Mouse (Mus musculus) midbrain, embryonic 15.5 days (tissue): ENCODE results near the gene Gm3854. TPM values are rescaled to one million over a fixed set of nuclear protein-coding genes. Genes with fewer than 3 reads are reported as not detected.
"Not testable (repeated sequence)": the region's sequence is repeated elsewhere in the genome, so short reads cannot be mapped to it uniquely, and the experiment has no call there.

ENCODE experiments used
- ATAC-seq: fragments of 200-750 bp; cut with Nextera tagmentation; replicated peaks from 2 replicates; pipeline ENCODE4 v1.8.0; 2017; ENCODE audit warnings: moderate TSS enrichment
- H3K27ac ChIP-seq: fragments of 300-500 bp; sonication (generic); 2 replicates; pipeline ENCODE4 v1.5.1; 2015; ENCODE audit warnings: mild to moderate bottlenecking, inconsistent platforms
- H3K27me3 ChIP-seq: fragments of 300-500 bp; sonication (generic); replicated peaks from 2 replicates; pipeline ENCODE4 v1.6.1; 2015; ENCODE audit warnings: inconsistent platforms
- H3K36me3 ChIP-seq: fragments of 300-500 bp; sonication (generic); replicated peaks from 2 replicates; pipeline ENCODE4 v1.6.1; 2015; ENCODE audit warnings: inconsistent platforms
- H3K4me1 ChIP-seq: fragments of 300-500 bp; sonication (generic); 2 replicates; pipeline ENCODE4 v1.6.1; 2015; ENCODE audit warnings: inconsistent platforms
- H3K4me2 ChIP-seq: fragments of 300-500 bp; sonication (generic); 2 replicates; pipeline ENCODE4 v1.6.1; 2015; ENCODE audit warnings: inconsistent platforms, mild to moderate bottlenecking, moderate library complexity
- H3K4me3 ChIP-seq: fragments of 300-500 bp; sonication (generic); 2 replicates; pipeline ENCODE4 v1.5.1; 2015; ENCODE audit warnings: mild to moderate bottlenecking, inconsistent platforms
- H3K9ac ChIP-seq: fragments of 300-500 bp; sonication (generic); 2 replicates; pipeline ENCODE4 v1.6.1; 2015; ENCODE audit warnings: mild to moderate bottlenecking, inconsistent platforms
- H3K9me3 ChIP-seq: fragments of 300-500 bp; sonication (generic); 2 replicates; pipeline ENCODE4 v1.6.1; 2016; ENCODE audit warnings: inconsistent platforms
- WGBS: fragments of 180-500 bp; shearing (Covaris S2); methylation state at CpG from one replicate; pipeline ENCODE4 v1.1.7; 2015; ENCODE audit warnings: mixed read lengths; 5-methylcytosine and 5-hydroxymethylcytosine counted together
- polyA plus RNA-seq: library from polyadenylated mRNA; unstranded; fragments of >200 nt; fragmentation: Nextera tagmentation; extraction: Ambion mirVana; gene quantifications from 2 replicates; pipeline ENCODE4 v1.2.1, GENCODE M21; 2015

The Gm3854 gene
- polyA plus RNA-seq = 8.9 and 11.1 TPM in 2 replicates

DNA sequence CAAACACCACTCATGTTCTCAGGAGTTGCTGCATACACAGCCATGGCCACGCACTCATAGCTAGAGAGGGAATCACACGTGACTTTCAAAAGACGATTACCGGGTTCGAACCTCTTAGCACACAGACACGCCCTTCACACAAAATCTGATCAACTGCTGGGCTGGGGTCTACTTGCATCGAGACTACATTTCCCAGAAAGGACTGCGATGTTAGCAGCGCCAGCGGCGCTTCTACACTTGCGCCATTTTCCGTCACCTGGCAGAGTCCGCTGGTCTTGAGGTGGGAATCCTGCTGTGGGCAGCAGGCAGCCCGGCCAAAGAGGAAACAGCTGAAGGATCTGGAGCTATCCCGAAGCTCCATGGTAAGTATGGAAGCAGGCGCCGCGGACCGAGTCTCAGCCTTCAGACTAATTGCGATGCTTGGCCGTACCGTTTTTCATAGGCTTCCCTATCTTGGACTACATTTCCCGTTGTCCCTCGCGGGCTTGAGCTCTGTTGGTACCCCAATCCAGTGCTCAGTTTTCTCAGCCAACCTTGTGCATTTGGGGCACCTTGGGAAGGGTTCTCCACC is at the start of gene Gm3854:
Gene Gm3854 (plus strand): TSS at position 259 of the 571 bp plus-strand sequence.
- under 1% methylated on average over 26 of the region's 26 CpGs for WGBS
- peak within 1 kb of the TSS; percentile 51 for H3K4me2 ChIP-seq
- peak within 1 kb of the TSS; percentile 88 for H3K27ac ChIP-seq
- H3K9ac ChIP-seq = peak within 1 kb of the TSS; percentile 80
- peaks cover 12% of the 10 kb centered on the region for H3K4me1 ChIP-seq
- ATAC-seq = peak; percentile 94
- no peaks in the 10 kb centered on the region for H3K36me3 ChIP-seq
- peak within 1 kb of the TSS; percentile 64 for H3K4me3 ChIP-seq
- H3K27me3 ChIP-seq = no peaks in the 10 kb centered on the region
- no peaks in the 10 kb centered on the region for H3K9me3 ChIP-seq

DNA sequence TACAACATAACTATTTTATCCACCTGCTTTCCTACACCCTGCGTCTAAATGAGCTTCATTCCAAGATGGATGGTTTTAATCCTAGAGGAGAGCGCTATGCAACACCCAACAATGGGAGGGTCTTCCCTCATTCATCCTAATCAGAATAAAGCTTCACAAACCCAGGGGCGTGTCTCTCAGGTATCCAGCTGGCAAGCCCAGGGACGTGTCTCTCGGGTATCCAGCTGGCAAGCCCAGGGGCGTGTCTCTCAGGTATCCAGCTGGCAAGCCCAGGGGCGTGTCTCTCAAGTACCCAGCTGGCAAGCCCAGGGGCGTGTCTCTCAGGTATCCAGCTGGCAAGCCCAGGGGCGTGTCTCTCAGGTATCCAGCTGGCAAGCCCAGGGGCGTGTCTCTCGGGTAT is 42.8 kb upstream of the Gm3854 start:
- not testable (repeated sequence) for H3K4me2 ChIP-seq, H3K4me3 ChIP-seq, H3K9me3 ChIP-seq, ATAC-seq, H3K27ac ChIP-seq, H3K27me3 ChIP-seq, H3K4me1 ChIP-seq, H3K9ac ChIP-seq
- peaks cover 25% of the 10 kb centered on the region for H3K36me3 ChIP-seq
- WGBS = 85% methylated on average over 11 of the region's 11 CpGs

DNA sequence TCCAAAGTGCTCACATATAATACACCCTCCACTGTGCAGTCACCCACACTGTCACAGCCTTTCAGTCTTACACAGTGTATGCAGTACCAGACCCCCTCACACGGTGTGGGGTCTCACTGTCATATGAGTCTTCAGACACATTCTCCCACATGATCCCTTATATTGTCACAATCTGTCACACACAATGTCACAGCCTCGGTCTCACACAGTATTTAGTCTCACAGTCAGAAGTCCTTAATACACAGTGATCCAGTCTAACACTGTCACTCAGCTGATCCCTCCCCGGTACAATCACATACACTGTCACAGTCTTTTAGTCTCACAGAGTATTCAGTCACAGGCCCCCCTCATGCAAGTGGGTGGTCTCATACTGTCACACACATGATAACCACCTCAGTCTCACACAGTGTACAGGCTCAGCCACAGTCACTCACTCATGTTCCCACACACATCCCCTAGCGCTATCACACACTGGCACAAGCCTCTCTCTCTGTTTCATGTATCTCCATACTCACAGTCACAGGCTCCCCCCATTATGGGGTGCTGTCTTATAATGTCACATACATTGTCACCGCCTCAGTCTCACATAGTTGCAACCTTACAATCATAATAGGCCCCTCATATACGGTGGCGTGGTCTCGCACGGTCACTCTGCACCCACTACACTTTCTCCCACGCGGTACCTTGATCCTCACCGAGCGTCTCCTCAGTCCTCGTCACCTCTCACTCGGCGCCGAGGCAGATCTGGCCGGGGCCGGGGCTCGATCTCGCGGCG is 12.9 kb upstream of the Gm3854 start:
- H3K4me2 ChIP-seq = peak overlapping the region; percentile 58
- ATAC-seq = peak; percentile 90
- H3K9ac ChIP-seq = peak overlapping the region; percentile 68
- peak overlapping the region; percentile 55 for H3K4me3 ChIP-seq
- 13% methylated on average over 23 of the region's 23 CpGs for WGBS
- H3K36me3 ChIP-seq = peaks cover 4% of the 10 kb centered on the region; the same call in 1 of the 2 replicates
- peak overlapping the region; percentile 89 for H3K27ac ChIP-seq
- peaks cover 10% of the 10 kb centered on the region for H3K4me1 ChIP-seq
- no peaks in the 10 kb centered on the region for H3K27me3 ChIP-seq
- no peaks in the 10 kb centered on the region for H3K9me3 ChIP-seq

DNA sequence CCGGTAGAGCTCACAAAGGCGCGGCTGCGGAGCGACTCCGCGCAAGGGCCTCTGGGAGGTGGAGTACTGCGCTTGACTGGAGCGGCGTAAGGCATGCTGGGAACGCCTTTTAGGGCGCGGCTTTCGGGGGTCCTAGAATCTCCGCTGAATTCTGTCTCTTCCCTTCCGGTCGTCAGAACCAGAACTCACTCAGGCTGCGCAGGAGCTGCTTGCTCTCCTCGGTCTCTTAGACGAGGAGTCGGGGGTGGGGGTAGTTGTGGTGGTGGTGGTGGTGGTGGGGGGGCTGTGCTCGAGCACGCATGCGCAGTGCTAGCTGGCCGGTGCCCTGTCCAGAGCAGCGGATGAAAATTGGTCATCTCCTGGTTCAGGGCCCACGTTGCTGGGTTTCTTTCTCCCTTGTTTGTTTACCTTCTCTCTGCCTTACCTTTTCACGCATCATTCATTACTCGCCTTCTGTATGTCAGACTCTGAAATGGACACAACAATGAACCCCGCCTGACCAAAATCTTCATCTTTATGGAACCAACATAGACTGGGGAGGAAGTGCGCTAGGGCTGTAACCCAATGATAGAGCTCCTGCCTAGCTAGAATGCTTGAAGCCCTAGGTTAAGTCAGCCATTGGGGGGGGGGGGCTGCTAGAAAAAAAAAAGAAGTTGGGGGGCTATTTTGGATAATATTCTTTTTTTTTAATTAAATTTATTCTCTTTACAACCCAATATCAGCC is 12.2 kb upstream of the Gm3854 start, which contains the start of gene Zfp583:
Gene Zfp583 (minus strand): TSS at position 53 of the 724 bp plus-strand sequence.
- peak; percentile 94 for ATAC-seq
- no peaks in the 10 kb centered on the region for H3K9me3 ChIP-seq
- peak within 1 kb of the TSS; percentile 89 for H3K27ac ChIP-seq
- no peaks in the 10 kb centered on the region for H3K27me3 ChIP-seq
- peaks cover 10% of the 10 kb centered on the region for H3K4me1 ChIP-seq
- no peaks in the 10 kb centered on the region; the same call in 1 of the 2 replicates for H3K36me3 ChIP-seq
- peak within 1 kb of the TSS; percentile 58 for H3K4me2 ChIP-seq
- peak within 1 kb of the TSS; percentile 55 for H3K4me3 ChIP-seq
- H3K9ac ChIP-seq = peak within 1 kb of the TSS; percentile 68
- 5% methylated on average over 31 of the region's 31 CpGs for WGBS

DNA sequence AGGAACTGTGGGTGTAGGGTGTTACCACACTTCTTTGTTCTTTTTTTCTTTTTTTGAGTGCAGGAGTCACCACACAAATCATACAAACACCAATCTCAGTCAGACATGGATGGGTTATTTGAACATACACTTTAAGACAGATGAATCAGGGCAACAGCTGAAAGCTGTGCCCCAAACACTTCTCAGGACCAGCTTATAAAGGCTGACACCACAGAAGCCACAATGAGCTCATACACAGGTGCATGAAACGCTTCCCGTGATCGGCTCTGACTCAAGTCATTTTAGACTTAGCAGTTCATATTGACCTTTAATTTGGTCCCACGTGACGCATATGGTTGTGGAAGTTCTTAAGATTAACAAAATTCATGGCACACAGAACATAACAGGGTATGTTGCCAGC is 3.7 kb upstream of the Gm3854 start:
- H3K4me3 ChIP-seq = no peak overlapping the region
- no peak overlapping the region for H3K27ac ChIP-seq
- H3K27me3 ChIP-seq = no peaks in the 10 kb centered on the region; the same call in 1 of the 2 replicates
- H3K4me2 ChIP-seq = no peak overlapping the region
- peaks cover 9% of the 10 kb centered on the region for H3K4me1 ChIP-seq
- H3K9me3 ChIP-seq = no peaks in the 10 kb centered on the region
- 88% methylated on average over 5 of the region's 5 CpGs for WGBS
- H3K36me3 ChIP-seq = no peaks in the 10 kb centered on the region
- H3K9ac ChIP-seq = no peak overlapping the region
- ATAC-seq = no peak

DNA sequence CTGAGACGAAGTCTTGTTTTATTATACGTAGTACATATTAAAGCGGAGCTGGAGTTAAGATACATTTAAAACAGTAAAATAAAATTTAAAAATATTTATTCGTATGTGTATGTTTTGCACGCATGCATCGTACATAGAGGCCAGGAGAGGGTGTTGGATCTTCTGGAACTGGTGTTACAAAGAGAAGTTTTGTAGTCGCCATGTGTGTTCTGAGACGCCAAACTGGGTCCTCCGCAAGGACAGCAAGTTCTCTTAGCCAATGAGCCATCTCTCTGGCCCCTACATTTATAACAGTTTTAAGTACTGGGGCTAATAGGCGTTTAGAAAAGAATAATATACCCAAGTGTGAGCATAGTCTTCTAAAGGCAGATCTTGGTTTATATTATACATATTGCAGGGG is 565 bp downstream of the Gm3854 start:
- 30% methylated on average over 10 of the region's 10 CpGs for WGBS
- Histone ChIP-seq H3K9me3 (no peaks in the 10 kb centered on the region), H3K27ac (peak overlapping the region; percentile 88; the same call in 1 of the 2 replicates), H3K4me1 (peaks cover 12% of the 10 kb centered on the region), H3K27me3 (no peaks in the 10 kb centered on the region), H3K36me3 (no peaks in the 10 kb centered on the region), H3K4me2 (peak overlapping the region; percentile 51), H3K4me3 (peak overlapping the region; percentile 64), H3K9ac (peak overlapping the region; percentile 80; the same call in 1 of the 2 replicates)
- ATAC-seq = peak; percentile 60

DNA sequence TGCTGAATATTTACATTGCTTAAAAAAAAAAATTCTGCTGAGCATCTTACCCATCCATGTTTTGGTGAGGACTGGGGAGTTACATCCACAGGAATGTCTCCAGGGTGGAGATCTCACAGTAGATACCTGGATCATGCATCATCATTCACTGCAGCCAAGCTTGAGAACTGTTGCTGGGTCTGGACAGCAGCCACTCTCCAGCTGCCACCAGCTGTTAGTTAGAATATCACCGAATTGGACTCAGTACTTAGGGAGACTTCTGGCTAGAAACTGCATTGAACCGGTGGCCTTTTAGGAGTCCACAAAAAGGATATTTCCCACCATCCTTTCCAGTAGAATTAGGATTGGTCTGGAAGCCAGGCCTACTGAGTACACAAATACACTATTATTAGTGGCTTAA is 14.6 kb downstream of the Gm3854 start:
- ATAC-seq = no peak
- Histone ChIP-seq H3K4me1 (peaks cover 7% of the 10 kb centered on the region; the same call in 1 of the 2 replicates), H3K9me3 (no peaks in the 10 kb centered on the region), H3K27me3 (no peaks in the 10 kb centered on the region), H3K4me3 (no peak overlapping the region), H3K27ac (no peak overlapping the region), H3K9ac (no peak overlapping the region), H3K4me2 (no peak overlapping the region), H3K36me3 (peaks cover 12% of the 10 kb centered on the region)
- WGBS = 70% methylated on average over 2 of the region's 2 CpGs

DNA sequence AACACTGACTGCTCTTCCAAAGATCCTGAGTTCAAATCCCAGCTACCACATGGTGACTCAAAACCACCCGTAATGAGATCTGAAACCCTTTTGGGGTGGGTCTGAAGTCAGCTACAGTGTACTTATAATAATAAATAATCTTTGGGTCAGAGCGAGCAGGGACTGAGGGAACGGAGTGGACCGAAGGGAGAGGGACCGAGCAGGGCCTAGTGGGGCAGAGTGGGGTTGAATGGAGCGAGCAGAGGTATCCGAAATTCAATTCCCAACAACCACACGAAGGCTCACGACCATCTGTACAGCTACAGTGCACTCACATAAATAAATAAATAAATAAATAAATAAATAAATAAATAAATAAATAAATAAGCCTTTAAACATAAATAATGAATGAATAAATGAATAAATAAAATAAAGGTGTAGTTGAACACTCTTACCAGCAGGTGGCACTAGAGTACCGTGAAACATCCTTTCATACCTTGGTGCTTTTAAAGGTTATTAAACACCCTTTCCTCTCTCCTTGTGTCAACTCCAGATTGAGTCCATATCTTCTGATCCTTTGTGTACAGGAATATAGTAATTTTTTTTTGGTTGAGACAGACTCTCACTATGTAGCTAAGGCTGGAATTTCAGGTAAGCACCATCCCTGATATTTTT is 15.5 kb downstream of the Gm3854 start:
- no peaks in the 10 kb centered on the region for H3K9me3 ChIP-seq
- H3K4me2 ChIP-seq = no peak overlapping the region
- no peaks in the 10 kb centered on the region for H3K27me3 ChIP-seq
- no peak for ATAC-seq
- H3K9ac ChIP-seq = no peak overlapping the region
- WGBS = 54% methylated on average over 10 of the region's 10 CpGs
- H3K4me3 ChIP-seq = no peak overlapping the region
- H3K4me1 ChIP-seq = peaks cover 13% of the 10 kb centered on the region
- H3K27ac ChIP-seq = peak overlapping the region; percentile 62
- H3K36me3 ChIP-seq = 0 out of 2 replicates have a peak, but pooled peaks cover 2% of the 10 kb centered on the region

DNA sequence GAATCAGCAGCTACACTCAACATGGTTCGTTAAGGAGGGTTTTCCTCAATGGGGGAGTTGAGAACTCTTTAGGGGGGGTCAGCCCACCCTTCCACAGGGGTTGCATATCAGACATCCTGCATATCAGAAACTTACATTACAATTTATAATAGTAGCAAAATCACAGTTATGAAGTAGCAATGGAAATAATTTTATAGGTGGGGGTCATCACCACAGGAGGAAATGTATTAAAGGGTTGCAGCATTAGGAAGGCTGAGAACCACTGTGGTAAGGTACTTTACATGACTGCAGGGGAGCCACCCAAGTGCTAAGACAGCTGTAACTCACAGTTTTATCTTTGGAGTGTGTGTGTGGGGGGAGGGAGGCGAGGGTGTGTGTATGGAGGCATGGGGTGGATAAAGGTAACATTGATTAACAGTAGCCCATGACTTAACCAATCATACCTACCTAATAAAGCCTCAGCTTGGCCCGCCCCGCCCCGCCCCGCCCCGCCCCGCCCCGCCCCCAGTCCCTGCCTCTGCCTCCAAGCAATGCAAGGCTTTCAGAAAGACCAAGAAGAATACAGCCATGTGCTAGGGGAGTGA is 17.0 kb downstream of the Gm3854 start:
- 19% methylated on average over 9 of the region's 9 CpGs for WGBS

DNA sequence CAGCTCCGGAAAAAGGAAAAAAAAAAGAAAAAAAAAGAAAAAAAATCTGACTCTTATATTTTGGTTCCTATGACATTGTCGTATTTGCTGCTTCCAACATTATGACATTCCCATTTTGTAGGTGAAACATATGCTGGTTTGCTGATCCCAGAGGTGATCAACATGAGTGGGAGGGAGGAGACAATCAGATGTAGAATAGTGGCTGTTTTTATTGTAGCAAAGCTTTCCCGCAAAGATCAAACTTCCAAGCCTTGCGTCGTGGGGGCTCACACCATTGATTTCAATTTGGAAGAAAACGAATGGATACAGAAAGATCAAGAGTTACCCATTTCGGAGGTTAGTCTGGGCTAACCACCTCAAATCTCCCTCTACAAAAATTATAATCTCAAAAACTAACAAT is 18.2 kb downstream of the Gm3854 start:
- Histone ChIP-seq H3K9me3 (no peaks in the 10 kb centered on the region), H3K36me3 (no peaks in the 10 kb centered on the region), H3K4me3 (peak overlapping the region; percentile 60), H3K4me2 (peak overlapping the region; percentile 65), H3K9ac (peak overlapping the region; percentile 55), H3K27me3 (no peaks in the 10 kb centered on the region), H3K4me1 (peaks cover 21% of the 10 kb centered on the region), H3K27ac (peak overlapping the region; percentile 95)
- ATAC-seq = no peak
- WGBS = 21% methylated on average over 7 of the region's 7 CpGs

More for the DNA sequence above, 17.0 kb downstream of the Gm3854 start:
- no peak overlapping the region for H3K4me2 ChIP-seq
- no peak for ATAC-seq
- H3K27me3 ChIP-seq = no peaks in the 10 kb centered on the region
- peaks cover 21% of the 10 kb centered on the region for H3K4me1 ChIP-seq
- H3K27ac ChIP-seq = no peak overlapping the region
- no peak overlapping the region for H3K9ac ChIP-seq
- no peak overlapping the region for H3K4me3 ChIP-seq
- no peaks in the 10 kb centered on the region for H3K9me3 ChIP-seq
- H3K36me3 ChIP-seq = no peaks in the 10 kb centered on the region

DNA sequence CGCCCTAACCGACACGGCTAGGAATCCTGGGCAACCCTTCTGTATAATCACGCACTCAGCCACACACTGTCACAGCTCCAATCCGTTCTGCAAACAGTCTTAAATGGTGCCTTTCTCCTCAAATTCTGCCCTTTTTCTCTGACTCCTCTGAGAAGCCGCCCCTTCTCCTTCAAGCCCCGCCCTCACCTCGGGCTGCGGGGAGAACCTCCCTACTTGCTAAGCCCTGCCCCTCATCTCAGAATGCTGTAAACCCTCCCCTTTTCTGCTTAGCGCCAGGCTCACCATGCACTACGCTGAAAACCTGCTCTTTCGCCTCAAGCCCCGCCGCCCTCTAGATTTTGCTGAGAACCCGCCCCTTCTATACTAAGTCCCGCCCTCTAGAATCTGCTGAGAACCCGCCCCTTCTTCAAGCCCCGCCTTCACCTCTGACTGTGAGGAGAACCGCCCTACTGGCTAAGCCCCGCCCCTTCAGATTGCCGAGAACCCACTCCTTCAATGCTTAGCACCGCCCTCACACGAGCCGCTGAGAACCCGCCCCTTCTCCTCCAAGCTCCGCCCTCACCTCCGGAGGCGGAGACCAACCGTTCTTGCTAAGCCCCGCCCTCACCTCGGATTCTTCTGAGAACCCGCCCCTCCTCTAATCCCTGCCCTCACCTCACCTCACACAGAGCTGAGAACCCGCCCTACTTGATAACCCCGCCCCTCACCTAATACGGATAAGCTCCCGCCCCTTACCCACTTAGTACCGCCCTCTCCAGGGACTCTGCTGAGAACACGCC is 18.9 kb downstream of the Gm3854 start:
- peak; percentile 94 for ATAC-seq
- WGBS = under 1% methylated on average over 38 of the region's 38 CpGs
- no peaks in the 10 kb centered on the region for H3K9me3 ChIP-seq
- no peaks in the 10 kb centered on the region for H3K27me3 ChIP-seq
- peak overlapping the region; percentile 60 for H3K4me3 ChIP-seq
- H3K27ac ChIP-seq = peak overlapping the region; percentile 95
- peak overlapping the region; percentile 65 for H3K4me2 ChIP-seq
- H3K36me3 ChIP-seq = no peaks in the 10 kb centered on the region
- H3K4me1 ChIP-seq = peaks cover 21% of the 10 kb centered on the region
- H3K9ac ChIP-seq = peak overlapping the region; percentile 55
